Mouse (Mus musculus) cortical plate, adult 2 months (tissue): Measurements from ENCODE around the gene Lama2.

ENCODE experiments used
- CTCF ChIP-seq: fragments of 200-500 bp; IDR thresholded peaks from 2 replicates; pipeline ENCODE4 v1.5.1; 2011; ENCODE audit warnings: mild to moderate bottlenecking, control low read depth, low read length; ENCODE audit not compliant: insufficient read depth; ENCODE audit errors: extremely low read depth
- POLR2A ChIP-seq: fragments of 200-500 bp; IDR thresholded peaks from 2 replicates; pipeline ENCODE4 v1.6.1; 2011; ENCODE audit warnings: mild to moderate bottlenecking, low read length, control low read depth; ENCODE audit not compliant: insufficient read depth; ENCODE audit errors: extremely low read depth

- no peak for TF ChIP-seq POLR2A
- no peak for TF ChIP-seq CTCF
Observed at GRCm38 (mm10) chr10:27384636-27385035, 234.9 kb downstream of the Lama2 start.
